Mouse (Mus musculus): ENCODE results near the gene Gprc5a. TPM values are rescaled to one million over a fixed set of nuclear protein-coding genes. Genes with fewer than 3 reads are reported as not detected.

The Gprc5a gene
- polyA plus RNA-seq, 1 experiment = 0.06 TPM

- TF ChIP-seq POLR2A (IDR thresholded peaks at IDR 0.05; ENCODE audit: control insufficient read depth, low read depth, low read length) (no peak), CTCF (IDR thresholded peaks at IDR 0.05; ENCODE audit: control insufficient read depth, insufficient read depth, insufficient replicate concordance, low read depth, low read length) (peak; percentile 75; the same call in 1 of the 2 replicates)
- H3K27ac ChIP-seq (ENCODE audit: control insufficient read depth, insufficient read depth, low read depth, low read length) = no peak overlapping the region
- peaks cover 5% of the 10 kb centered on the region; the same call in 1 of the 2 replicates for H3K4me1 ChIP-seq (ENCODE audit: control insufficient read depth, insufficient read depth, low read length)
- peak overlapping the region; percentile 37 for H3K4me3 ChIP-seq (ENCODE audit: control insufficient read depth, low read depth, low read length)
- no peaks in the 10 kb centered on the region for H3K27me3 ChIP-seq (ENCODE audit: control insufficient read depth, insufficient read depth, low read length)
- no peaks in the 10 kb centered on the region for H3K36me3 ChIP-seq (ENCODE audit: control insufficient read depth, insufficient read depth, low read length)
These were observed 22.4 kb downstream of the Gprc5a start for GRCm38 (mm10) chr6:135087721-135088451.

GRCm38 (mm10) chr6:135089786-135090185 lies 24.3 kb downstream of the Gprc5a start:
- Histone ChIP-seq H3K4me3 (ENCODE audit: control insufficient read depth, low read depth, low read length) (no peak overlapping the region), H3K36me3 (ENCODE audit: control insufficient read depth, insufficient read depth, low read length) (no peaks in the 10 kb centered on the region), H3K27ac (ENCODE audit: control insufficient read depth, insufficient read depth, low read depth, low read length) (no peak overlapping the region), H3K4me1 (ENCODE audit: control insufficient read depth, insufficient read depth, low read length) (peaks cover 5% of the 10 kb centered on the region; the same call in 1 of the 2 replicates), H3K27me3 (ENCODE audit: control insufficient read depth, insufficient read depth, low read length) (no peaks in the 10 kb centered on the region)
- TF ChIP-seq CTCF (IDR thresholded peaks at IDR 0.05; ENCODE audit: control insufficient read depth, insufficient read depth, insufficient replicate concordance, low read depth, low read length) = no peak
- TF ChIP-seq POLR2A (IDR thresholded peaks at IDR 0.05; ENCODE audit: control insufficient read depth, low read depth, low read length) = no peak

GRCm38 (mm10) chr6:135090661-135091060 lies 25.2 kb downstream of the Gprc5a start:
- Histone ChIP-seq H3K4me1 (ENCODE audit: control insufficient read depth, insufficient read depth, low read length) (peaks cover 5% of the 10 kb centered on the region; the same call in 1 of the 2 replicates), H3K27ac (ENCODE audit: control insufficient read depth, insufficient read depth, low read depth, low read length) (no peak overlapping the region), H3K36me3 (ENCODE audit: control insufficient read depth, insufficient read depth, low read length) (no peaks in the 10 kb centered on the region), H3K27me3 (ENCODE audit: control insufficient read depth, insufficient read depth, low read length) (no peaks in the 10 kb centered on the region), H3K4me3 (ENCODE audit: control insufficient read depth, low read depth, low read length) (no peak overlapping the region)
- TF ChIP-seq POLR2A (IDR thresholded peaks at IDR 0.05; ENCODE audit: control insufficient read depth, low read depth, low read length) = no peak
- TF ChIP-seq CTCF (IDR thresholded peaks at IDR 0.05; ENCODE audit: control insufficient read depth, insufficient read depth, insufficient replicate concordance, low read depth, low read length) = no peak

- TF ChIP-seq CTCF (IDR thresholded peaks at IDR 0.05; ENCODE audit: control insufficient read depth, insufficient read depth, insufficient replicate concordance, low read depth, low read length) (no peak), POLR2A (IDR thresholded peaks at IDR 0.05; ENCODE audit: control insufficient read depth, low read depth, low read length) (no peak)
- no peak overlapping the region for H3K27ac ChIP-seq (ENCODE audit: control insufficient read depth, insufficient read depth, low read depth, low read length)
- H3K4me1 ChIP-seq (ENCODE audit: control insufficient read depth, insufficient read depth, low read length) = peaks cover 2% of the 10 kb centered on the region; the same call in 1 of the 2 replicates
- H3K36me3 ChIP-seq (ENCODE audit: control insufficient read depth, insufficient read depth, low read length) = no peaks in the 10 kb centered on the region
- no peaks in the 10 kb centered on the region for H3K27me3 ChIP-seq (ENCODE audit: control insufficient read depth, insufficient read depth, low read length)
- H3K4me3 ChIP-seq (ENCODE audit: control insufficient read depth, low read depth, low read length) = no peak overlapping the region
These were observed 27.5 kb downstream of the Gprc5a start for GRCm38 (mm10) chr6:135092798-135093470.

GRCm38 (mm10) chr6:135100787-135101472 lies 35.5 kb downstream of the Gprc5a start:
- Histone ChIP-seq H3K4me1 (ENCODE audit: control insufficient read depth, insufficient read depth, low read length) (no peaks in the 10 kb centered on the region), H3K36me3 (ENCODE audit: control insufficient read depth, insufficient read depth, low read length) (no peaks in the 10 kb centered on the region), H3K4me3 (ENCODE audit: control insufficient read depth, low read depth, low read length) (no peak overlapping the region), H3K27me3 (ENCODE audit: control insufficient read depth, insufficient read depth, low read length) (no peaks in the 10 kb centered on the region), H3K27ac (ENCODE audit: control insufficient read depth, insufficient read depth, low read depth, low read length) (no peak overlapping the region)
- TF ChIP-seq CTCF (IDR thresholded peaks at IDR 0.05; ENCODE audit: control insufficient read depth, insufficient read depth, insufficient replicate concordance, low read depth, low read length) (no peak), POLR2A (IDR thresholded peaks at IDR 0.05; ENCODE audit: control insufficient read depth, low read depth, low read length) (no peak)

- Histone ChIP-seq H3K36me3 (ENCODE audit: control insufficient read depth, insufficient read depth, low read length) (no peaks in the 10 kb centered on the region), H3K27me3 (ENCODE audit: control insufficient read depth, insufficient read depth, low read length) (no peaks in the 10 kb centered on the region), H3K4me3 (ENCODE audit: control insufficient read depth, low read depth, low read length) (no peak overlapping the region), H3K27ac (ENCODE audit: control insufficient read depth, insufficient read depth, low read depth, low read length) (no peak overlapping the region), H3K4me1 (ENCODE audit: control insufficient read depth, insufficient read depth, low read length) (no peaks in the 10 kb centered on the region)
- TF ChIP-seq POLR2A (IDR thresholded peaks at IDR 0.05; ENCODE audit: control insufficient read depth, low read depth, low read length) = no peak
- TF ChIP-seq CTCF (IDR thresholded peaks at IDR 0.05; ENCODE audit: control insufficient read depth, insufficient read depth, insufficient replicate concordance, low read depth, low read length) = no peak
These were observed 37.4 kb downstream of the Gprc5a start for GRCm38 (mm10) chr6:135102736-135103303.

GRCm38 (mm10) chr6:135107014-135107413 lies 41.6 kb downstream of the Gprc5a start:
- Histone ChIP-seq H3K4me1 (ENCODE audit: control insufficient read depth, insufficient read depth, low read length) (no peaks in the 10 kb centered on the region), H3K4me3 (ENCODE audit: control insufficient read depth, low read depth, low read length) (no peak overlapping the region), H3K36me3 (ENCODE audit: control insufficient read depth, insufficient read depth, low read length) (no peaks in the 10 kb centered on the region), H3K27me3 (ENCODE audit: control insufficient read depth, insufficient read depth, low read length) (no peaks in the 10 kb centered on the region), H3K27ac (ENCODE audit: control insufficient read depth, insufficient read depth, low read depth, low read length) (no peak overlapping the region)
- TF ChIP-seq POLR2A (IDR thresholded peaks at IDR 0.05; ENCODE audit: control insufficient read depth, low read depth, low read length) (no peak), CTCF (IDR thresholded peaks at IDR 0.05; ENCODE audit: control insufficient read depth, insufficient read depth, insufficient replicate concordance, low read depth, low read length) (no peak)

All from testis, adult 2 months (tissue).